Mouse (Mus musculus): Measurements from ENCODE around the gene Nup88. TPM values are rescaled to one million over a fixed set of nuclear protein-coding genes. Genes with fewer than 3 reads are reported as not detected.
"Not testable (repeated sequence)": the region's sequence is repeated elsewhere in the genome, so short reads cannot be mapped to it uniquely, and the experiment has no call there.

Nup88 gene
- polyA plus RNA-seq, 1 experiment from 2014 or later = 119 TPM

DNA sequence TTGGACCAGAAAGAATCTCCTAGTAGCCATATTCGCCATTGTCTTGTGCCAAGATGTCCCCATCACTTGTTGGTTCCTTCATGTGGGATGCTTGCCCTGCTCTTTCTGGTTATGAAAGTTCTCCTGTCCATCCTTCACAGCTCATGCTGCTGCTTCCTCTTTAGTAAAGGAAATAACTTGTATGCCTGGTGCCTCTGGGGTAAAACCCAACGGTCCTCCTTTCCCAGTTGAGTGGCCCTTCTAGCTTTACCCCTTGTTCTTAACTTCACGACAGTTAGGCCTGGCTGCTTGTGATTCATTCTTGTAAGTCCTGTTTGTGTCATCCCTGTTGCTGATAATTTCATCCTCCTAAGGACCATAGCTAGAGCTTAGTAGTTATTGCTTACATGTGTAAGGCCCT lies 58.5 kb downstream of the Nup88 start:
- Histone ChIP-seq H3K36me3 (peaks cover 29% of the 10 kb centered on the region), H3K9ac (no peak overlapping the region), H3K4me3 (replicated peaks) (no peak overlapping the region), H3K27ac (replicated peaks) (no peak overlapping the region), H3K4me2 (replicated peaks) (no peak overlapping the region), H3K9me3 (replicated peaks) (no peaks in the 10 kb centered on the region), H3K27me3 (no peaks in the 10 kb centered on the region), H3K4me1 (no peaks in the 10 kb centered on the region)
- no peak for ATAC-seq (ENCODE audit: insufficient number of reproducible peaks, low FRiP score, low TSS enrichment, low read depth)
- 93% methylated on average over 3 of the region's 3 CpGs for WGBS

DNA sequence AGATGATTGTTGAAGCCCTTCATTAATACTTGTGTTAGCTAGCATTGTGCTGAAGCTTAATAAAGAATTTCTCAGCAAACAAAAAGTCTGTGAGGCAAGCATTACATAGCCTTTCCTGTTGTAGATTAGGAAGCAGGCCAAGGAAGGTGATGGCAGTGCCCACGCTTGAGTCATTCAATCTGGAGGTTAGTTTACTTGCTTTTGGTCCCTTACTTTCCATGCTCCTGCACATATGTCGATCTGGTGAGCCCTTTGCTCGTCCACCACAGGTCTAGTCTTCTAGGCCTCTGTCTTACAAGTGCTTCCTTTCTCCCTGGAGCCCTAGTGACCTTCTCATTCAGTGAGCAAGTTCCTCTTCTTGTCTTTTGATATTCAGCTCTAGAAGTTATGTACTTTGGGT lies 63.1 kb downstream of the Nup88 start:
- no peaks in the 10 kb centered on the region for H3K27me3 ChIP-seq
- no peaks in the 10 kb centered on the region for H3K4me1 ChIP-seq
- no peak for ATAC-seq (ENCODE audit: insufficient number of reproducible peaks, low FRiP score, low TSS enrichment, low read depth)
- no peak overlapping the region for H3K4me2 ChIP-seq (replicated peaks)
- no peaks in the 10 kb centered on the region for H3K9me3 ChIP-seq (replicated peaks)
- H3K27ac ChIP-seq (replicated peaks) = no peak overlapping the region
- no peak overlapping the region for H3K9ac ChIP-seq
- H3K36me3 ChIP-seq = peaks cover 38% of the 10 kb centered on the region
- H3K4me3 ChIP-seq (replicated peaks) = no peak overlapping the region
- WGBS = 93% methylated on average over 3 of the region's 3 CpGs

DNA sequence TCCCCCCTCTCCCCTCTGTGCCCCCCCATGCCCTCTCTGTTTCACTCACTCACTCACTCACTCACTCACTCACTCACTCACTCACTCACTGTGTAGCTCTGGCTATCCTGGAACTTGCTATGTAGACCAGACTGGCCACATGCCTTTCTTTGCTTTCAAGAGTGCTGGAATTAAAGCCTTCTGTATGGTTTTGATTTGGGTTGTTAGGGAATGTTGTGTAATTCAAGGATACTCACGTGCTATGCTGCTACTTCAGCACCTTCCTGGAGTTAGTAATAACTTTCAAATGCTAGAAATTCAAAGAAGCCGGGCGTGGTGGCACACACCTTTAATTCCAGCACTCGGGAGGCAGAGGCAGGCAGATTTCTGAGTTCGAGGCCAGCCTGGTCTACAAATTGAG lies 71.6 kb downstream of the Nup88 start:
- WGBS = 85% methylated on average over 5 of the region's 5 CpGs
- H3K36me3 ChIP-seq = peaks cover 28% of the 10 kb centered on the region
- not testable (repeated sequence) for H3K4me2 ChIP-seq (replicated peaks); ATAC-seq (ENCODE audit: insufficient number of reproducible peaks, low FRiP score, low TSS enrichment, low read depth); H3K27ac ChIP-seq (replicated peaks); H3K27me3 ChIP-seq; H3K9ac ChIP-seq; H3K4me1 ChIP-seq; H3K9me3 ChIP-seq (replicated peaks); H3K4me3 ChIP-seq (replicated peaks)

DNA sequence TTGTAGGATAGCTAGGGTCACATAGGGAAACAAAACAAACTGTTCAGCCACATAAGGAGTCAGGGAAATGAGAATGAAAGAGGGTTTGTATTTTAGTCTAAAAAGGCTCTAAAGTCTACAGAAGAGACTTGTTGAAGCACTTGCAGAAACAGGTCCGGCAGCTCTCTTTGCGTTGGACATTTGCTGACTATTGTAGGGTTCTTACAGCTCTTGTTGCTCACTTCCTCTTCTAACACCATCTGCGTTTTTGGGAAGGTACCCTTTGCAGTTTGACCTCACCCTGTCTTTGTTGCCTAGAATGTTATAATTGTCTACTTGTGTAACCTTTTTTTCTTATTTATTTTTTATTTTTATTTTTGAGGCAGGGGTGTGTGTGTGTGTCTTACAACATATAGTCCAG lies 72.1 kb downstream of the Nup88 start:
- Histone ChIP-seq H3K9me3 (replicated peaks) (0 out of 2 replicates have a peak, but pooled peaks cover 5% of the 10 kb centered on the region), H3K27ac (replicated peaks) (no peak overlapping the region), H3K27me3 (no peaks in the 10 kb centered on the region), H3K36me3 (peaks cover 28% of the 10 kb centered on the region), H3K9ac (no peak overlapping the region), H3K4me1 (no peaks in the 10 kb centered on the region), H3K4me2 (replicated peaks) (no peak overlapping the region), H3K4me3 (replicated peaks) (no peak overlapping the region)
- ATAC-seq (ENCODE audit: insufficient number of reproducible peaks, low FRiP score, low TSS enrichment, low read depth) = no peak
- WGBS = 81% methylated on average over 3 of the region's 3 CpGs

Other genes starting within 250 kb of the Nup88 start
- 7.1 and 7.2 TPM in 2 replicates for gene Zfp3, start 205.8 kb downstream of the Nup88 start, polyA plus RNA-seq (2015; fragmentation: Nextera tagmentation; extraction: Ambion mirVana)
- 0.46 TPM in 1 of 2 replicates, not detected in the other for gene Scimp, start 157.4 kb downstream of the Nup88 start, polyA plus RNA-seq (2015; fragmentation: Nextera tagmentation; extraction: Ambion mirVana)
- 34.7 and 35.1 TPM in 2 replicates for gene Rabep1, start 125.2 kb downstream of the Nup88 start, polyA plus RNA-seq (2015; fragmentation: Nextera tagmentation; extraction: Ambion mirVana)
- 77.1 and 78.6 TPM in 2 replicates for gene Rpain, start 240 bp upstream of the Nup88 start, polyA plus RNA-seq (2015; fragmentation: Nextera tagmentation; extraction: Ambion mirVana)
- gene C1qbp, start 13.1 kb upstream of the Nup88 start, polyA plus RNA-seq (2015; fragmentation: Nextera tagmentation; extraction: Ambion mirVana) = 209 and 213 TPM in 2 replicates
- gene Dhx33, start 34.5 kb upstream of the Nup88 start, polyA plus RNA-seq (2015; fragmentation: Nextera tagmentation; extraction: Ambion mirVana) = 16.5 and 17.7 TPM in 2 replicates
- gene Mis12, start 49.6 kb upstream of the Nup88 start, polyA plus RNA-seq (2015; fragmentation: Nextera tagmentation; extraction: Ambion mirVana) = 42.3 TPM in 2 replicates
- 40.5 and 43.5 TPM in 2 replicates for gene Derl2, start 49.9 kb upstream of the Nup88 start, polyA plus RNA-seq (2015; fragmentation: Nextera tagmentation; extraction: Ambion mirVana)
- 160 and 169 TPM in 2 replicates for gene 6330403K07Rik, start 63.5 kb upstream of the Nup88 start, polyA plus RNA-seq (2015; fragmentation: Nextera tagmentation; extraction: Ambion mirVana)
- 0.21 and 0.23 TPM in 2 replicates for gene Nlrp1a, start 174.7 kb upstream of the Nup88 start, polyA plus RNA-seq (2015; fragmentation: Nextera tagmentation; extraction: Ambion mirVana)

Data from embryonic facial prominence, embryonic 15.5 days (tissue).